Comparison of ENCODE assay signal across 9 mouse cellular contexts in the genomic region with DNA sequence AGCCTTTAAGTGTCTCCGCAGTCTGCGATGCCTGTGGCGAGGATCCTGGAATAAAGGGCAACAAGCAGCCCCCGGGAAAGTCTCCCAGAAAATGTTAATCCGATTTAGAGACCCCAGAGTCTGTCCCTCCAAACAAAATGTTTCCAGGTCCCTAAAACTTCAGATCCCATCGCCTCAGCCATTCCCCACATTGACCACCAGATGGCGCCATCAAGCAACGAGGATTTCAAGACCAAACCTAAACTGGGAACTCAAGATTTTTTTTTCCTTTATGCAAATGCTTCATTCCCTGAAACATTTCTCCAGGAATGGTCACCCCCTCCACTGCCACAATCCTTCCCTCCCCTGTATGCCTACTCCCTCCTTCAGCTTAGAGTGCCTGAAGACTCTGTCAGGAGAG. TPM values are rescaled to one million over a fixed set of nuclear protein-coding genes. Genes with fewer than 3 reads are reported as not detected.
A peak's percentile ranks its signal among the peaks of the same experiment; 100 is the strongest.
DNase-seq lines count a peak whose midpoint lies in the region; ATAC-seq and TF ChIP-seq lines count a peak whose summit lies in the region.
"Had no signal": no experiment of that assay in that cellular context is flagged by ENCODE, and none has a peak within 500 bp of the region (broad histone marks: within the 10 kb centered on the region; RNA-seq: fewer than 3 reads in every experiment).

A gene (plus strand): TSS at position 269 of the 400 bp plus-strand sequence.

- intact Hi-C loops in heart, postnatal 25 days (cut with DNase I), result loop anchor here (1.0 to 5.0 kb wide), 2 partner anchors 67 to 189 kb away; a partner anchor contains a TSS

- no peaks in the 10 kb centered on the region for H3K9me3 ChIP-seq in forebrain, embryonic 14.5 days (replicated peaks; ENCODE audit: control insufficient read depth, low read length)

- no peak for TF ChIP-seq POLR2A in brain, embryonic 14.5 days (IDR thresholded peaks at IDR 0.05; ENCODE audit: borderline replicate concordance, extremely low read depth, insufficient read depth, insufficient read length, poor library complexity, severe bottlenecking)

- no peaks in the 10 kb centered on the region for H3K27me3 ChIP-seq in forebrain, embryonic 14.5 days (replicated peaks; ENCODE audit: control insufficient read depth, insufficient read depth, low read length)

- under 1% methylated on average over 8 of the region's 8 CpGs for WGBS in forebrain, embryonic 14.5 days

- H3K4me3 ChIP-seq in forebrain, embryonic 14.5 days (ENCODE audit: low read depth, low read length), result no peak within 1 kb of the TSS

- H3K27ac ChIP-seq in forebrain, embryonic 14.5 days (ENCODE audit: low read depth, low read length), result no peak within 1 kb of the TSS

- no peak within 1 kb of the TSS for H3K9ac ChIP-seq in forebrain, embryonic 14.5 days (ENCODE audit: low read length)

- no peaks in the 10 kb centered on the region for H3K36me3 ChIP-seq in forebrain, embryonic 14.5 days (ENCODE audit: control insufficient read depth, insufficient read depth, low read length)

- no peak within 1 kb of the TSS for H3K4me2 ChIP-seq in forebrain, embryonic 14.5 days (ENCODE audit: low read length)

- DNase-seq in CD4-positive, CD25-positive, alpha-beta regulatory T cell, adult 2 months (ENCODE audit: low read depth, low spot score), result peak; percentile 76
- DNase-seq in brain, embryonic 14.5 days (ENCODE audit: low read depth), result peak; percentile 76
- DNase-seq in forebrain, embryonic 14.5 days (ENCODE audit: low spot score), result peak; percentile 77
- peak; percentile 12 for DNase-seq in heart, postnatal 25 days (ENCODE audit: low spot score)
- peak; percentile 77 to 79 for DNase-seq in layer of hippocampus, postnatal 10 days (ENCODE audit: low spot score in 2 of 2)
- peak; percentile 37 to 71 for DNase-seq in lung, postnatal 4 days
- peak; percentile 18 for DNase-seq in skeletal muscle tissue, adult 2 months (ENCODE audit: low read depth, low spot score)

- H3K4me1 ChIP-seq in forebrain, embryonic 14.5 days (ENCODE audit: control insufficient read depth, insufficient read depth, low read length), result no peaks in the 10 kb centered on the region

- no peak for ATAC-seq in CD4-positive, CD25-positive, alpha-beta regulatory T cell, adult 4 months
- ATAC-seq in forebrain, embryonic 14.5 days, result no peak

- peak; percentile 80 for TF ChIP-seq CTCF in brain, embryonic 14.5 days (IDR thresholded peaks at IDR 0.05; ENCODE audit: borderline replicate concordance, extremely low read depth, insufficient read depth, insufficient read length)

RNA-seq across cellular contexts. Expression of the gene that starts here (rescaled TPM):
- polyA plus RNA-seq in CD4-positive, CD25-positive, alpha-beta regulatory T cell, adult 4 months (2017; shearing (Covaris generic)), result not detected
- polyA plus RNA-seq in brain, embryonic 14.5 days (2012; rRNA removed), result not detected in 2 replicates
- not detected in 2 replicates for polyA plus RNA-seq in forebrain, embryonic 14.5 days (2014; fragmentation: Nextera tagmentation; extraction: Ambion mirVana)
- total RNA-seq in heart, postnatal 25 days (2021), result 1 to 10 TPM in 1 of 2 experiments, under 1 TPM in 1; 0.95 to 1.3 TPM
- under 1 TPM in 1 of 2 experiments, not detected in 1; 0.16 TPM for total RNA-seq in layer of hippocampus, postnatal 10 days (2021)
- polyA plus RNA-seq: stomach, embryonic 16.5 days had no signal

Comparison
In these comparisons a context has a peak if more than half of its experiments do, and no peak if none do; other contexts are left out.
1. Peak in DNase-seq in brain, embryonic 14.5 days; RNA of the gene not detected or under 1 TPM.
2. Peak in DNase-seq in forebrain, embryonic 14.5 days; RNA of the gene not detected or under 1 TPM.
3. Peak in DNase-seq in layer of hippocampus, postnatal 10 days; RNA of the gene not detected or under 1 TPM.
4. DNase-seq: peak in every context shown above with its lines; median percentile 78 in layer of hippocampus, postnatal 10 days; 77 in forebrain, embryonic 14.5 days; 76 in CD4-positive, CD25-positive, alpha-beta regulatory T cell, adult 2 months; 76 in brain, embryonic 14.5 days; 54 in lung, postnatal 4 days; 18 in skeletal muscle tissue, adult 2 months; 12 in heart, postnatal 25 days.